Mouse (Mus musculus) heart, postnatal 0 days (tissue): Measurements from ENCODE around the gene Fah. TPM values are rescaled to one million over a fixed set of nuclear protein-coding genes. Genes with fewer than 3 reads are reported as not detected.

Source experiments
- ATAC-seq: fragments of 200-750 bp; cut with Nextera tagmentation; 2 replicates; pipeline ENCODE4 v1.8.0; 2017; ENCODE audit warnings: low read depth, moderate number of reproducible peaks, moderate library complexity; ENCODE audit not compliant: insufficient read depth
- DNase-seq: peaks from one replicate; pipeline ENCODE4 v3.0.0-alpha.2; 2016; ENCODE audit warnings: low spot score
- H3K27ac ChIP-seq: fragments of 300-500 bp; sonication (generic); 2 replicates; pipeline ENCODE4 v1.5.1; 2014; ENCODE audit warnings: low read depth, mild to moderate bottlenecking
- H3K27me3 ChIP-seq: fragments of 300-500 bp; sonication (generic); 2 replicates; pipeline ENCODE4 v1.6.1; 2014; ENCODE audit warnings: low read length, mixed read lengths; ENCODE audit not compliant: control insufficient read depth, insufficient read depth
- H3K36me3 ChIP-seq: fragments of 300-500 bp; sonication (generic); replicated peaks from 2 replicates; pipeline ENCODE4 v1.6.1; 2014; ENCODE audit warnings: low read length, mixed read lengths; ENCODE audit not compliant: control insufficient read depth, insufficient read depth
- H3K4me1 ChIP-seq: fragments of 300-500 bp; sonication (generic); 2 replicates; pipeline ENCODE4 v1.6.1; 2014; ENCODE audit warnings: antibody characterized with exemption; ENCODE audit not compliant: control insufficient read depth, insufficient read depth
- H3K4me2 ChIP-seq: fragments of 300-500 bp; sonication (generic); 2 replicates; pipeline ENCODE4 v1.6.1; 2014; ENCODE audit warnings: low read depth, mild to moderate bottlenecking, low read length, moderate library complexity
- H3K4me3 ChIP-seq: fragments of 300-500 bp; sonication (generic); 2 replicates; pipeline ENCODE4 v1.5.1; 2014; ENCODE audit warnings: low read depth, low read length
- H3K9ac ChIP-seq: fragments of 300-500 bp; sonication (generic); replicated peaks from 2 replicates; pipeline ENCODE4 v1.6.1; 2014; ENCODE audit warnings: low read depth, low read length, mixed read lengths
- H3K9me3 ChIP-seq: fragments of 300-500 bp; sonication (generic); replicated peaks from 2 replicates; pipeline ENCODE4 v1.6.1; 2016; ENCODE audit warnings: low read length; ENCODE audit not compliant: control insufficient read depth
- CTCF ChIP-seq: IDR thresholded peaks from 2 replicates; pipeline ENCODE4 v1.5.1; 2016; ENCODE audit warnings: antibody characterized with exemption, control low read depth, low read depth
- EP300 ChIP-seq: IDR thresholded peaks from 2 replicates; pipeline ENCODE4 v1.6.1; 2016; ENCODE audit warnings: antibody characterized with exemption, low read depth
- WGBS: fragments of 180-500 bp; shearing (Covaris S2); extraction: QIAGEN DNeasy Blood & Tissue Kit; methylation state at CpG from one replicate; pipeline ENCODE4 v1.1.7; 2014; 5-methylcytosine and 5-hydroxymethylcytosine counted together
- polyA plus RNA-seq: library from polyadenylated mRNA; unstranded; fragments of >200 nt; fragmentation: Nextera tagmentation; extraction: Ambion mirVana; gene quantifications from 2 replicates; pipeline ENCODE4 v1.2.1, GENCODE M21; 2015
- total RNA-seq: library from RNA; depleted of rRNA; stranded (reverse); fragments of >200 nt; gene quantifications from 2 replicates; pipeline ENCODE4 v1.2.3, GENCODE M21; 2014; ENCODE audit warnings: low replicate concordance

The Fah gene
- total and polyA plus RNA-seq, 2 experiments from 2014 or later, result 4.0 to 20.2 TPM

GRCm38 (mm10) chr7:84620956-84621355 lies 14.4 kb upstream of the Fah start:
- Histone ChIP-seq H3K4me2 (no peak overlapping the region), H3K36me3 (peaks cover 38% of the 10 kb centered on the region), H3K4me3 (no peak overlapping the region), H3K27me3 (no peaks in the 10 kb centered on the region), H3K9me3 (no peaks in the 10 kb centered on the region), H3K9ac (no peak overlapping the region), H3K27ac (no peak overlapping the region), H3K4me1 (no peaks in the 10 kb centered on the region)
- DNase-seq (no peak), ATAC-seq (no peak)
- TF ChIP-seq EP300 (no peak), CTCF (no peak)
- WGBS, result 88% methylated on average over 3 of the region's 3 CpGs

GRCm38 (mm10) chr7:84618951-84619350 lies 12.4 kb upstream of the Fah start:
- no peak for ATAC-seq
- Histone ChIP-seq H3K4me3 (no peak overlapping the region), H3K9me3 (no peaks in the 10 kb centered on the region), H3K4me2 (no peak overlapping the region), H3K4me1 (no peaks in the 10 kb centered on the region), H3K27me3 (no peaks in the 10 kb centered on the region), H3K27ac (no peak overlapping the region), H3K9ac (no peak overlapping the region), H3K36me3 (peaks cover 35% of the 10 kb centered on the region)
- WGBS, result 89% methylated on average over 2 of the region's 2 CpGs
- no peak for DNase-seq
- no peak for TF ChIP-seq CTCF
- TF ChIP-seq EP300, result no peak

DNA sequence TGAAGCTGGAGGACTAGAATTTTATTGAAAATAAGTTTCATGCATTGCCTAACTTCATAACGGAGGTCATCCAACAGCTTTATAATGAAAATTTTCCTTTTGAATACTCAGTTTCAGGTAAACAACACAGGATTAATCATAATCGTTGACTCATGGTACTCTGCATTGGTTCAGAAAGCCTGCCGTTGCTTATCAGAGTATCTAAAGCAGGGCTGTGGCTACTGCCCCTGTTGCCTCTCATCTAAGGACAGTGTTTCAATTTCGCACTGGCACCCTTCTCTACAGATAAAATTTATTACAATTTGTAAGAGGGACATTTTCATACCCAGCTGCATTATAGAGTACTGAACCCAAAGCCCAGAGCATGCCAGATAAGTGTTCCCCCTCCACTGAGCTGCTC lies 5.9 kb upstream of the Fah start:
- H3K27ac ChIP-seq, result no peak overlapping the region
- H3K9me3 ChIP-seq, result no peaks in the 10 kb centered on the region
- no peaks in the 10 kb centered on the region for H3K4me1 ChIP-seq
- no peak for ATAC-seq
- H3K4me3 ChIP-seq, result no peak overlapping the region
- TF ChIP-seq EP300, result no peak
- TF ChIP-seq CTCF, result no peak
- no peak overlapping the region for H3K4me2 ChIP-seq
- H3K9ac ChIP-seq, result no peak overlapping the region
- peaks cover 16% of the 10 kb centered on the region for H3K36me3 ChIP-seq
- H3K27me3 ChIP-seq, result no peaks in the 10 kb centered on the region
- no peak for DNase-seq
- 73% methylated on average over 4 of the region's 4 CpGs for WGBS

- no peaks in the 10 kb centered on the region for H3K4me1 ChIP-seq
- H3K9me3 ChIP-seq, result no peaks in the 10 kb centered on the region
- H3K9ac ChIP-seq, result no peak overlapping the region
- 81% methylated on average over 1 of the region's 1 CpGs for WGBS
- TF ChIP-seq CTCF (no peak), EP300 (no peak)
- no peak overlapping the region for H3K4me2 ChIP-seq
- peaks cover 9% of the 10 kb centered on the region; the same call in 1 of the 2 replicates for H3K36me3 ChIP-seq
- H3K4me3 ChIP-seq, result no peak overlapping the region
- ATAC-seq (no peak), DNase-seq (no peak)
- H3K27me3 ChIP-seq, result no peaks in the 10 kb centered on the region
- no peak overlapping the region for H3K27ac ChIP-seq
Observed at GRCm38 (mm10) chr7:84611609-84612008, 5.1 kb upstream of the Fah start.

DNA sequence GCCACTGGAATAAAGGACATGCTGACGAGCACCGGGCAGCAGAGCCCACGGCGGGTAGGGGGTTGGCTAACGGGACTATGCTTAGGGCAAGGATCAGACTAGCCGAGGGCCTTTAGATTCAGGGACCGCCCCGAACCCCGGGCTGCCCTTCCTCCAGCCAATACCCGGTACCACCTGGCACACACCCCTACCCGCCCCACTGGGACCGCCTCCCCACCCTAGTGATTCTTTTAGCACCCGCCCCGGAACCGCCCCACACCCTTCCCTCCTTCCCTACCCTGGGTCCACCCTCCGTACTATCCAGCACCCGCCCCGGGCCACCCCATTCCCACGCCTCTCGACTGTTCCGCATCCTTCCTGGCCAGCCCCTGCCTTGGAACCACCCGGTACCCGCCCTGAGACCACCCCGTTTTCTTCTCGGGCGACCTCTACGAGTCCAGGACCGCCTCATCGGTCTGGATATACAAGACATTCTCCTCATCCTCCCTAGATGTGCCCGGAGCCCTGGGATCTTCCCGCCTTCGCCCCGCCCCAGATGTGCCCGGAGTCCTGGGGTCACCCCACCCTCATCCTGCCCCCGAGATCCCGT lies 724 bp downstream of the Fah start:
- Histone ChIP-seq H3K9me3 (no peaks in the 10 kb centered on the region), H3K4me2 (peak overlapping the region; percentile 98), H3K9ac (peak overlapping the region; percentile 41), H3K4me1 (no peaks in the 10 kb centered on the region), H3K27ac (no peak overlapping the region), H3K4me3 (peak overlapping the region; percentile 59), H3K36me3 (no peaks in the 10 kb centered on the region), H3K27me3 (no peaks in the 10 kb centered on the region)
- ATAC-seq, result peak; percentile 83
- WGBS, result 0% methylated on average over 34 of the region's 36 CpGs
- TF ChIP-seq EP300 (no peak), CTCF (no peak)
- DNase-seq, result peak; percentile 24

- H3K9ac ChIP-seq, result peak overlapping the region; percentile 41
- H3K27ac ChIP-seq, result no peak overlapping the region
- no peaks in the 10 kb centered on the region for H3K9me3 ChIP-seq
- peak overlapping the region; percentile 98 for H3K4me2 ChIP-seq
- 13% methylated on average over 19 of the region's 19 CpGs for WGBS
- H3K4me1 ChIP-seq, result no peaks in the 10 kb centered on the region
- ATAC-seq, result 0 out of 2 replicates have a peak, but pooled peaks have one; percentile 35
- H3K27me3 ChIP-seq, result no peaks in the 10 kb centered on the region
- peak overlapping the region; percentile 59 for H3K4me3 ChIP-seq
- TF ChIP-seq CTCF (no peak), EP300 (no peak)
- H3K36me3 ChIP-seq, result no peaks in the 10 kb centered on the region
- DNase-seq, result no peak
Observed at GRCm38 (mm10) chr7:84605033-84605687, 1.4 kb downstream of the Fah start.
